Mouse (Mus musculus) limb, embryonic 13.5 days (tissue): ENCODE results near the gene Tbcd. TPM values are rescaled to one million over a fixed set of nuclear protein-coding genes. Genes with fewer than 3 reads are reported as not detected.
A peak's percentile ranks its signal among the peaks of the same experiment; 100 is the strongest.

Source experiments
- ATAC-seq: fragments of 200-750 bp; cut with Nextera tagmentation; 2 replicates; pipeline ENCODE4 v1.8.0; 2017; ENCODE audit warnings: low read depth, moderate number of reproducible peaks, moderate TSS enrichment; ENCODE audit not compliant: low FRiP score
- H3K27ac ChIP-seq: fragments of 300-500 bp; sonication (generic); 2 replicates; pipeline ENCODE4 v1.5.1; 2015; ENCODE audit warnings: inconsistent platforms, mild to moderate bottlenecking, moderate library complexity
- H3K27me3 ChIP-seq: fragments of 300-500 bp; sonication (generic); 2 replicates; pipeline ENCODE4 v1.6.1; 2015; ENCODE audit warnings: mild to moderate bottlenecking, inconsistent platforms
- H3K36me3 ChIP-seq: fragments of 300-500 bp; sonication (generic); 2 replicates; pipeline ENCODE4 v1.6.1; 2015; ENCODE audit warnings: inconsistent platforms, mild to moderate bottlenecking, moderate library complexity
- H3K4me1 ChIP-seq: fragments of 300-500 bp; sonication (generic); 2 replicates; pipeline ENCODE4 v1.6.1; 2015; ENCODE audit warnings: inconsistent platforms
- H3K4me2 ChIP-seq: fragments of 300-500 bp; sonication (generic); replicated peaks from 2 replicates; pipeline ENCODE4 v1.6.1; 2015; ENCODE audit warnings: inconsistent platforms, mild to moderate bottlenecking, moderate library complexity
- H3K4me3 ChIP-seq: fragments of 300-500 bp; sonication (generic); 2 replicates; pipeline ENCODE4 v1.5.1; 2015; ENCODE audit warnings: moderate library complexity, mild to moderate bottlenecking, inconsistent platforms
- H3K9ac ChIP-seq: fragments of 300-500 bp; sonication (generic); 2 replicates; pipeline ENCODE4 v1.6.1; 2015; ENCODE audit warnings: mild to moderate bottlenecking, inconsistent platforms
- H3K9me3 ChIP-seq: fragments of 300-500 bp; sonication (generic); 2 replicates; pipeline ENCODE4 v1.6.1; 2016; ENCODE audit warnings: inconsistent platforms
- WGBS: fragments of 180-500 bp; shearing (Covaris S2); methylation state at CpG from one replicate; pipeline ENCODE4 v1.1.7; 2015; 5-methylcytosine and 5-hydroxymethylcytosine counted together
- polyA plus RNA-seq: library from polyadenylated mRNA; unstranded; fragments of >200 nt; fragmentation: Nextera tagmentation; extraction: Ambion mirVana; gene quantifications from 2 replicates; pipeline ENCODE4 v1.2.1, GENCODE M21; 2015

Gene Tbcd
- polyA plus RNA-seq, 1 experiment from 2014 or later, result 42.3 TPM

- Histone ChIP-seq H3K9ac (peak within 1 kb of the TSS; percentile 58), H3K27me3 (0 out of 2 replicates have a peak, but pooled peaks cover 5% of the 10 kb centered on the region), H3K9me3 (no peaks in the 10 kb centered on the region), H3K36me3 (peaks cover 13% of the 10 kb centered on the region), H3K4me1 (peaks cover 15% of the 10 kb centered on the region), H3K4me2 (peak within 1 kb of the TSS; percentile 84), H3K4me3 (peak within 1 kb of the TSS; percentile 45), H3K27ac (no peak within 1 kb of the TSS)
- peak; percentile 90 for ATAC-seq
- WGBS, result 7% methylated on average over 30 of the region's 30 CpGs
Observed at GRCm38 (mm10) chr11:121434156-121435155, 17.3 kb upstream of the Tbcd start, which contains the start of gene Fn3k. TSS of gene Fn3k (plus strand) at chr11:121434913.

GRCm38 (mm10) chr11:121437236-121437635, 14.5 kb upstream of the Tbcd start:
- H3K27me3 ChIP-seq, result 0 out of 2 replicates have a peak, but pooled peaks cover 5% of the 10 kb centered on the region
- no peak for ATAC-seq
- no peak overlapping the region for H3K27ac ChIP-seq
- H3K9ac ChIP-seq, result no peak overlapping the region
- H3K4me1 ChIP-seq, result peaks cover 15% of the 10 kb centered on the region
- H3K4me3 ChIP-seq, result no peak overlapping the region
- no peaks in the 10 kb centered on the region for H3K36me3 ChIP-seq
- H3K9me3 ChIP-seq, result no peaks in the 10 kb centered on the region
- 76% methylated on average over 5 of the region's 5 CpGs for WGBS
- no peak overlapping the region for H3K4me2 ChIP-seq

- ATAC-seq, result no peak
- H3K36me3 ChIP-seq, result no peaks in the 10 kb centered on the region
- H3K4me2 ChIP-seq, result no peak overlapping the region
- WGBS, result 70% methylated on average over 5 of the region's 5 CpGs
- H3K9me3 ChIP-seq, result no peaks in the 10 kb centered on the region
- H3K27me3 ChIP-seq, result 0 out of 2 replicates have a peak, but pooled peaks cover 5% of the 10 kb centered on the region
- no peak overlapping the region for H3K9ac ChIP-seq
- peaks cover 6% of the 10 kb centered on the region for H3K4me1 ChIP-seq
- no peak overlapping the region for H3K4me3 ChIP-seq
- no peak overlapping the region for H3K27ac ChIP-seq
Observed at GRCm38 (mm10) chr11:121439686-121440292, 12.0 kb upstream of the Tbcd start.

- Histone ChIP-seq H3K36me3 (no peaks in the 10 kb centered on the region), H3K27ac (no peak overlapping the region), H3K9ac (no peak overlapping the region), H3K9me3 (no peaks in the 10 kb centered on the region), H3K4me1 (no peaks in the 10 kb centered on the region), H3K27me3 (no peaks in the 10 kb centered on the region), H3K4me3 (no peak overlapping the region), H3K4me2 (no peak overlapping the region)
- 92% methylated on average over 4 of the region's 4 CpGs for WGBS
- ATAC-seq, result no peak
Observed at GRCm38 (mm10) chr11:121441653-121442052, 10.1 kb upstream of the Tbcd start.

DNA sequence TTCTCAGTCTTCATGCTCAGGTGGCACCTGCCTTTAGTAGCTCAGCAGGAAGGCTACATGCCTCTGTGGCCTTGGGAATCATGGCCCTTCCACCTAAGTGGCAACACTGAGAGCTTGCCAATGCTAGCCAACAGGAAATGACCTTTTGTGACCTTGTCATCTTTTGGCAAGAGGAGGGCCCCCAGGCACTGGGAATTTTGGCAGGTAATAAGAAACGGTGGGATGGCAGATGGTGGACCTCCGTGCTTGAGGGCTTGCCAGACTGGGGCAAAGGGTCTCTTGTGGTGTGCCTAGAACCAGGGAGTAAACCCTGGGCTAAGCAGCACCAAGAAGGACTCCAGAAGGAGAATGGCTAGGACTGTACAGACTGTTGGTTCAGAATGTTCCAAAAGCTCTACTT, 9.7 kb upstream of the Tbcd start:
- 42% methylated on average over 2 of the region's 2 CpGs for WGBS
- Histone ChIP-seq H3K36me3 (no peaks in the 10 kb centered on the region), H3K9me3 (no peaks in the 10 kb centered on the region)

GRCm38 (mm10) chr11:121451216-121451726, 478 bp upstream of the Tbcd start:
- H3K4me2 ChIP-seq, result peak overlapping the region; percentile 84
- 24% methylated on average over 9 of the region's 9 CpGs for WGBS
- H3K9ac ChIP-seq, result peak overlapping the region; percentile 55
- H3K27me3 ChIP-seq, result 0 out of 2 replicates have a peak, but pooled peaks cover 5% of the 10 kb centered on the region
- no peak overlapping the region for H3K27ac ChIP-seq
- H3K9me3 ChIP-seq, result no peaks in the 10 kb centered on the region
- H3K4me1 ChIP-seq, result peaks cover 15% of the 10 kb centered on the region
- peaks cover 10% of the 10 kb centered on the region for H3K36me3 ChIP-seq
- peak; percentile 7; the same call in 1 of the 2 replicates for ATAC-seq
- H3K4me3 ChIP-seq, result peak overlapping the region; percentile 84

More for the DNA sequence above, 9.7 kb upstream of the Tbcd start:
- H3K27ac ChIP-seq, result no peak overlapping the region
- no peaks in the 10 kb centered on the region for H3K27me3 ChIP-seq
- no peak overlapping the region for H3K4me2 ChIP-seq
- H3K4me3 ChIP-seq, result no peak overlapping the region
- no peak overlapping the region for H3K9ac ChIP-seq
- no peak for ATAC-seq
- no peaks in the 10 kb centered on the region for H3K4me1 ChIP-seq

GRCm38 (mm10) chr11:121457874-121458273, 6.1 kb downstream of the Tbcd start:
- H3K4me1 ChIP-seq, result peaks cover 5% of the 10 kb centered on the region
- H3K4me3 ChIP-seq, result no peak overlapping the region
- 93% methylated on average over 3 of the region's 3 CpGs for WGBS
- no peak overlapping the region for H3K9ac ChIP-seq
- no peaks in the 10 kb centered on the region for H3K9me3 ChIP-seq
- no peak overlapping the region for H3K4me2 ChIP-seq
- H3K36me3 ChIP-seq, result peaks cover 63% of the 10 kb centered on the region
- H3K27me3 ChIP-seq, result no peaks in the 10 kb centered on the region
- no peak overlapping the region for H3K27ac ChIP-seq
- no peak for ATAC-seq

GRCm38 (mm10) chr11:121467408-121467807, 15.7 kb downstream of the Tbcd start:
- H3K27me3 ChIP-seq, result no peaks in the 10 kb centered on the region
- no peaks in the 10 kb centered on the region for H3K4me1 ChIP-seq
- no peak overlapping the region for H3K9ac ChIP-seq
- no peaks in the 10 kb centered on the region for H3K9me3 ChIP-seq
- H3K4me3 ChIP-seq, result no peak overlapping the region
- peaks cover 61% of the 10 kb centered on the region for H3K36me3 ChIP-seq
- no peak for ATAC-seq
- H3K27ac ChIP-seq, result no peak overlapping the region
- no peak overlapping the region for H3K4me2 ChIP-seq
- WGBS, result 89% methylated on average over 6 of the region's 6 CpGs

DNA sequence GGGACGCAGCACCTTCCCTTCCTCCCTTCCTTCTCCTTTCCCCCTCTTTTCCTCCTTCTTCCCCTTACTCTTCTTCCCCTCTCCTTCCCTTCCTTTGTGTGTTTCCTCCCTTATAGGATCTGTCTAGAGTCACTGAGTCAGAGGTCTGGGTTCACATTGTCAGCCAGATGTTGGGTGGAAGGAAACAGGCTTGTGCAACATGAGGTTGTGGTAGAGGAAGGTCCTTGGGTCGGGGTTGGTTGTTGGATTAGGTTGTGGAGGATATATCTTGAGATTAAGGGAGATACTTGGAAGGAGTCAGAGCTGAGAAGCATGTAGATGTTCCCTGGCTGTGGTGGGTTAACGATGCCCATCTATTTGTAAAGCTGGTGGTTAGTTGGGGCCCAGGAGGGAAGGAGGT, 23.1 kb downstream of the Tbcd start:
- WGBS, result 82% methylated on average over 3 of the region's 3 CpGs

DNA sequence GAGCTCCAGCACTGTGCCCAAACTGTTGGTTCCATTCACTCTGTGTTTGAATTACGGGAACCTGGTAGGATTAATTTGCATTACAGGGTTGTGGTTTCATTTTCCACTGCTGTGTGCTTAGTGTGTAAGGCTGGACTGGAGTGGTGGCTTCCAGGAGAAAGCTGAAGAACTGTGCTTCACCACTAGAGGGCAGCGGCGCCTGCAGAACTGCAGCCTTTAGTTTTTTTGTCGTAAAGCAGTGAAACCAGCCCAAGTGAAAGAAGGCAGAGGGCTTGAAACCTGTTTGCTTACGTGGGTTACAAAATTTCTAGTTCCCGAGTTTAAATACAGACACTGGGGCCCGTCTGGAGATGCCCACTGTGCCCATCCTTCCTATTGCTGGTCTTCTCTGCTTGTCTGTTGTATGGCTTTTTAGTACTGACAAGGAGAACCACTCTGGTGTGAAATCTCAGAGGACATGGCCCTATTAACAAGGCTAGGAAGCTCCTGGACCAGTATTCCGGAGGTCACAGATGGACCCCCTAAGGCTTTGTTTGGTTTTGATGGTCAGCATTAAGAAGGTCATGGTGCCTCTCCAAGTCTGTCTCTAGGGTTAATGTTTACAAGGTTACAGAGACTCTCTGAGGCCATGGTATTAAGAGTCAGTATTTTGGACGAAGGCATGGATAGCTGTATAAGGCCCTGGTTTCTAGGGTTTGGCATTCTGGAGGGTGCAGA, 24.1 kb downstream of the Tbcd start:
- Histone ChIP-seq H3K9ac (0 out of 2 replicates have a peak overlapping the region, but pooled peaks have one; percentile 15), H3K4me3 (no peak overlapping the region), H3K4me1 (no peaks in the 10 kb centered on the region), H3K9me3 (no peaks in the 10 kb centered on the region), H3K4me2 (no peak overlapping the region), H3K27ac (no peak overlapping the region), H3K36me3 (peaks cover 38% of the 10 kb centered on the region), H3K27me3 (no peaks in the 10 kb centered on the region)
- 37% methylated on average over 9 of the region's 9 CpGs for WGBS
- ATAC-seq, result no peak

More for the DNA sequence above, 23.1 kb downstream of the Tbcd start:
- H3K4me1 ChIP-seq, result no peaks in the 10 kb centered on the region
- no peaks in the 10 kb centered on the region for H3K27me3 ChIP-seq
- H3K4me3 ChIP-seq, result no peak overlapping the region
- no peak overlapping the region for H3K27ac ChIP-seq
- no peak for ATAC-seq
- H3K4me2 ChIP-seq, result no peak overlapping the region
- no peaks in the 10 kb centered on the region for H3K9me3 ChIP-seq
- H3K36me3 ChIP-seq, result peaks cover 42% of the 10 kb centered on the region
- 0 out of 2 replicates have a peak overlapping the region, but pooled peaks have one; percentile 8 for H3K9ac ChIP-seq

GRCm38 (mm10) chr11:121479476-121480203, 27.9 kb downstream of the Tbcd start:
- Histone ChIP-seq H3K4me1 (no peaks in the 10 kb centered on the region), H3K27ac (no peak overlapping the region), H3K9ac (no peak overlapping the region), H3K36me3 (peaks cover 43% of the 10 kb centered on the region), H3K9me3 (no peaks in the 10 kb centered on the region), H3K4me3 (no peak overlapping the region), H3K27me3 (no peaks in the 10 kb centered on the region), H3K4me2 (no peak overlapping the region)
- ATAC-seq, result no peak
- WGBS, result 88% methylated on average over 15 of the region's 15 CpGs
